Mouse (Mus musculus) thymus, adult 2 months (tissue): ENCODE measurements around the gene Scfd2.

ENCODE experiments used
- CTCF ChIP-seq: fragments of 200-500 bp; IDR thresholded peaks from 2 replicates; pipeline ENCODE4 v1.5.1; 2012; ENCODE audit warnings: mild to moderate bottlenecking, control low read depth, low read length, moderate library complexity, borderline replicate concordance; ENCODE audit not compliant: control insufficient read depth, poor library complexity, insufficient read depth; ENCODE audit errors: extremely low read depth
- POLR2A ChIP-seq: fragments of 200-500 bp; IDR thresholded peaks from 2 replicates; pipeline ENCODE4 v1.6.1; 2012; ENCODE audit warnings: mild to moderate bottlenecking, low read length, control low read depth, moderate library complexity; ENCODE audit not compliant: control insufficient read depth, poor library complexity, insufficient read depth; ENCODE audit errors: extremely low read depth

DNA sequence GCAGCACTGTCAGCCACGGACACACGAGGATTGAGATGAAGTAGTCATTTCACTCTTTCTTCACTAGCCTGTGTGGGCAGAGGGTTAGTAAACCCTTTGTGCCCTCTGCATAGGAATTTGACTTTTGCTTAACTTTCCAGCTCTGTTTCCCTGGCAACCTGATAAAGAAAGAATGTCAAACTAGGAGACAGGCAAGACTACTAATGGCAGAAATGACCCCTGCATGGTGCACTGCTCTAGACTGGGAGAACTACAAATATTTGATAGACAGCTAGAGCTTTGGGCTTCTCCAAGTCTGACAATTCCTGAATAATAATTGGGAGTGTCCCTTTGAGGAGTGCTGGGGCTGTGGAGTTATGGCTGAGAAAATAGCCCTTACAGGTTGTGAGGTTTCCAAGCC, 301.0 kb downstream of the Scfd2 start:
- no peak for TF ChIP-seq CTCF
- TF ChIP-seq POLR2A = no peak
